In the genomic region with DNA sequence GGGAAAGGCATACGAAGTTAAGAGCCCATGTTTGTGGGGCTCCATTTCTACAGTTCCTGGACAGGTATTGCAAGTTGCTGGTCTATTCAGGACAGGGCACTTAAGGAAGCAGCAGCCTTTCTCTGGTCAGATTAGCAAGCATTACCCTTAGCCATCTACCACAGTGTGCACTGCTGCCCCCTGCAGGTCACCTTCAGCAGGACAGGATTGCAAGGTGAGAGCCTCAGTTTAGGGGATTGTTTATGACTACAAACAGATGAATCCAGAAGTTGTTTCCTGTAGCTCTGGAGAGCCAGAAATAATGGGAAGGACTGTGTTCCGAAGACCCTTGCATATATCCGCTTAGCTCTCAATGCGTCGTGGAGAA, we compare ENCODE assay signal across 9 mouse cellular contexts. TPM values are rescaled to one million over a fixed set of nuclear protein-coding genes. Genes with fewer than 3 reads are reported as not detected.
DNase-seq lines count a peak whose midpoint lies in the region; ATAC-seq and TF ChIP-seq lines count a peak whose summit lies in the region.
"Had no signal": no experiment of that assay in that cellular context is flagged by ENCODE, and none has a peak within 500 bp of the region (broad histone marks: within the 10 kb centered on the region; RNA-seq: fewer than 3 reads in every experiment).

No protein-coding gene starts in this region.

- peaks cover 9% of the 10 kb centered on the region for H3K9me3 ChIP-seq in G1E (replicated peaks)
- H3K9me3 ChIP-seq in liver, embryonic 11.5 days (ENCODE audit: control insufficient read depth, low read length) = no peaks in the 10 kb centered on the region

- no peak overlapping the region for H3K4me2 ChIP-seq in liver, embryonic 11.5 days

- H3K27ac ChIP-seq in layer of hippocampus, adult 2 months = no peak overlapping the region
- H3K27ac ChIP-seq in liver, embryonic 11.5 days (ENCODE audit: low read depth, low read length) = no peak overlapping the region
- H3K27ac ChIP-seq in small intestine, adult 2 months (ENCODE audit: insufficient read depth, low read depth, low read length) = no peak overlapping the region

- H3K36me3 ChIP-seq in G1E (replicated peaks) = no peaks in the 10 kb centered on the region
- no peaks in the 10 kb centered on the region for H3K36me3 ChIP-seq in liver, embryonic 11.5 days (ENCODE audit: control insufficient read depth, insufficient read depth, low read length)
- H3K36me3 ChIP-seq in small intestine, adult 2 months (ENCODE audit: control insufficient read depth, insufficient read depth, low read length) = no peaks in the 10 kb centered on the region

- H3K4me3 ChIP-seq in layer of hippocampus, adult 2 months = no peak overlapping the region
- H3K4me3 ChIP-seq in G1E (ENCODE audit: low read depth, low read length) = no peak overlapping the region
- no peak overlapping the region for H3K4me3 ChIP-seq in liver, embryonic 11.5 days (ENCODE audit: low read depth, low read length)
- no peak overlapping the region for H3K4me3 ChIP-seq in small intestine, adult 2 months (ENCODE audit: low read depth, low read length)
- H3K4me3 ChIP-seq: myocyte had no signal

- peak; percentile 88 for TF ChIP-seq CTCF in layer of hippocampus, adult 2 months (conservative IDR thresholded peaks at IDR 0.05)
- TF ChIP-seq CTCF in G1E (IDR thresholded peaks at IDR 0.05; ENCODE audit: low read depth, low read length) = peak; percentile 90
- TF ChIP-seq CTCF in small intestine, adult 2 months (IDR thresholded peaks at IDR 0.05; ENCODE audit: extremely low read depth, insufficient read length, insufficient replicate concordance, low read depth, low read length) = peak; percentile 92; the same call in 1 of the 2 replicates

- DNase-seq in layer of hippocampus, adult 2 months (ENCODE audit: low spot score in 2 of 2) = peak in 1 of 2 experiments; percentile 63
- no peak for DNase-seq in layer of hippocampus, postnatal 14 days (ENCODE audit: low spot score in 2 of 2)
- DNase-seq in G1E (ENCODE audit: low spot score) = no peak
- peak; percentile 76 for DNase-seq in brain, adult 2 months (ENCODE audit: low read depth, low spot score)
- peak; percentile 69 for DNase-seq in liver, embryonic 11.5 days (ENCODE audit: low spot score)
- no peak for DNase-seq in right cerebral cortex, postnatal 36 days (ENCODE audit: low spot score in 2 of 2)

- H3K27me3 ChIP-seq in G1E (ENCODE audit: insufficient read depth, low read length) = peaks cover 13% of the 10 kb centered on the region
- H3K27me3 ChIP-seq in liver, embryonic 11.5 days (replicated peaks; ENCODE audit: control insufficient read depth, insufficient read depth, low read length) = peaks cover 27% of the 10 kb centered on the region
- 0 out of 2 replicates have a peak, but pooled peaks cover 9% of the 10 kb centered on the region for H3K27me3 ChIP-seq in small intestine, adult 2 months (ENCODE audit: control insufficient read depth, insufficient read depth, low read length)

- peaks cover 44% of the 10 kb centered on the region for H3K4me1 ChIP-seq in G1E (ENCODE audit: insufficient read depth, low read depth, low read length)
- peaks cover 16% of the 10 kb centered on the region for H3K4me1 ChIP-seq in liver, embryonic 11.5 days (replicated peaks; ENCODE audit: control insufficient read depth, insufficient read depth, low read length)
- H3K4me1 ChIP-seq in small intestine, adult 2 months (ENCODE audit: control insufficient read depth, insufficient read depth, insufficient read length, low read length) = peaks cover 2% of the 10 kb centered on the region

- no peak overlapping the region for H3K9ac ChIP-seq in liver, embryonic 11.5 days (ENCODE audit: low read depth, low read length)

- TF ChIP-seq POLR2A in small intestine, adult 2 months (IDR thresholded peaks at IDR 0.05; ENCODE audit: low read depth, low read length) = no peak

- 61% methylated on average over 5 of the region's 5 CpGs for WGBS in liver, embryonic 11.5 days
- WGBS in small intestine, adult 2 months = 75% methylated on average over 5 of the region's 5 CpGs

- ATAC-seq in G1E (ENCODE audit: extremely low read depth, insufficient number of reproducible peaks, low FRiP score, poor library complexity, severe bottlenecking) = no peak
- ATAC-seq in erythroid progenitor cell, adult 5-6 weeks (replicated peaks; ENCODE audit: low FRiP score, poor library complexity, severe bottlenecking) = peak; percentile 77; the same call in 1 of the 2 replicates
- ATAC-seq in liver, embryonic 11.5 days (replicated peaks; ENCODE audit: low FRiP score) = peak; percentile 53

RNA-seq across cellular contexts. Expression of a gene that starts 3.6 kb away (rescaled TPM):
- under 1 TPM in 1 of 2 experiments, not detected in 1; 0.29 TPM for total RNA-seq in layer of hippocampus, adult 2 months (2021)
- total RNA-seq in layer of hippocampus, postnatal 14 days (2021) = not detected
- total RNA-seq in G1E (2014; fragmentation: Nextera tagmentation) (not detected in 2 replicates), G1E (2017) (0.05 TPM in 1 of 2 replicates, not detected in the other)
- not detected in 2 replicates for polyA plus RNA-seq in G1E (2012)
- not detected in 2 replicates for total RNA-seq in erythroid progenitor cell, adult 5-6 weeks (2015; ENCODE audit: low replicate concordance)
- total RNA-seq in erythroid progenitor cell, adult 5-6 weeks (2017; ENCODE audit: low replicate concordance) = not detected in 2 replicates
- 4.7 and 5.2 TPM in 2 replicates for polyA plus RNA-seq in liver, embryonic 11.5 days (2014; fragmentation: Nextera tagmentation; extraction: Ambion mirVana)
- 0.47 and 2.5 TPM in 2 replicates for polyA plus RNA-seq in small intestine, adult 2 months (2012; rRNA removed)

RNA-seq across cellular contexts. Expression of a gene that starts 18.5 kb away (rescaled TPM):
- 10 to 100 TPM; 14.0 to 15.2 TPM for total RNA-seq in layer of hippocampus, adult 2 months (2021)
- 10 to 100 TPM; 12.8 to 13.7 TPM for total RNA-seq in layer of hippocampus, postnatal 14 days (2021)
- total RNA-seq in G1E (2014; fragmentation: Nextera tagmentation) (13.7 and 15.5 TPM in 2 replicates), G1E (2017) (2.1 and 3.7 TPM in 2 replicates)
- polyA plus RNA-seq in G1E (2012) = 2.9 and 3.1 TPM in 2 replicates
- total RNA-seq in erythroid progenitor cell, adult 5-6 weeks (2015; ENCODE audit: low replicate concordance) = 0.36 and 1.3 TPM in 2 replicates
- 0.64 and 5.1 TPM in 2 replicates for total RNA-seq in erythroid progenitor cell, adult 5-6 weeks (2017; ENCODE audit: low replicate concordance)
- polyA plus RNA-seq in liver, embryonic 11.5 days (2014; fragmentation: Nextera tagmentation; extraction: Ambion mirVana) = 7.1 and 7.4 TPM in 2 replicates
- 2.6 and 3.2 TPM in 2 replicates for polyA plus RNA-seq in small intestine, adult 2 months (2012; rRNA removed)

RNA-seq across cellular contexts. Expression of a gene that starts 38.5 kb away (rescaled TPM):
- 100 to 1,000 TPM; 794 to 837 TPM for total RNA-seq in layer of hippocampus, adult 2 months (2021)
- total RNA-seq in layer of hippocampus, postnatal 14 days (2021) = 100 to 1,000 TPM; 704 to 759 TPM
- total RNA-seq in G1E (2014; fragmentation: Nextera tagmentation) (138 and 164 TPM in 2 replicates), G1E (2017) (61.3 and 135 TPM in 2 replicates)
- 4.1 and 5.0 TPM in 2 replicates for polyA plus RNA-seq in G1E (2012)
- total RNA-seq in erythroid progenitor cell, adult 5-6 weeks (2015; ENCODE audit: low replicate concordance) = 7.5 and 14.8 TPM in 2 replicates
- 26.6 and 40.9 TPM in 2 replicates for total RNA-seq in erythroid progenitor cell, adult 5-6 weeks (2017; ENCODE audit: low replicate concordance)
- polyA plus RNA-seq in liver, embryonic 11.5 days (2014; fragmentation: Nextera tagmentation; extraction: Ambion mirVana) = 101 and 106 TPM in 2 replicates
- polyA plus RNA-seq in small intestine, adult 2 months (2012; rRNA removed) = 6.4 and 7.4 TPM in 2 replicates

RNA-seq across cellular contexts. Expression of a gene that starts 39.8 kb away (rescaled TPM):
- total RNA-seq in layer of hippocampus, adult 2 months (2021) = 10 to 100 TPM; 39.8 to 42.8 TPM
- total RNA-seq in layer of hippocampus, postnatal 14 days (2021) = 10 to 100 TPM; 48.1 to 50.9 TPM
- total RNA-seq in G1E (2014; fragmentation: Nextera tagmentation) = 30.6 and 42.3 TPM in 2 replicates
- total RNA-seq in G1E (2017) = 40.5 and 46.6 TPM in 2 replicates
- 14.1 and 15.4 TPM in 2 replicates for polyA plus RNA-seq in G1E (2012)
- 2.5 and 13.0 TPM in 2 replicates for total RNA-seq in erythroid progenitor cell, adult 5-6 weeks (2015; ENCODE audit: low replicate concordance)
- 7.7 TPM in 1 of 2 replicates, not detected in the other for total RNA-seq in erythroid progenitor cell, adult 5-6 weeks (2017; ENCODE audit: low replicate concordance)
- polyA plus RNA-seq in liver, embryonic 11.5 days (2014; fragmentation: Nextera tagmentation; extraction: Ambion mirVana) = 90.4 and 91.6 TPM in 2 replicates
- 10.1 and 11.2 TPM in 2 replicates for polyA plus RNA-seq in small intestine, adult 2 months (2012; rRNA removed)

Comparison
In these comparisons a context has a peak if more than half of its experiments do, and no peak if none do; other contexts are left out.
1. DNase-seq: peak in brain, adult 2 months (single experiment) and liver, embryonic 11.5 days (single experiment); none in layer of hippocampus, postnatal 14 days (0 of 2), G1E (single experiment) and right cerebral cortex, postnatal 36 days (0 of 2).
2. RNA of a gene that starts 38.5 kb away (total RNA-seq): 794 to 837 TPM in layer of hippocampus, adult 2 months and 704 to 759 TPM in layer of hippocampus, postnatal 14 days; 61.3 to 164 TPM in G1E and 7.5 to 40.9 TPM in erythroid progenitor cell, adult 5-6 weeks; every median in the first group is over 4 times any median in the second.
3. Peak in every context shown above with its lines, with median percentiles within 50 percentile points of each other: CTCF ChIP-seq.